Mouse (Mus musculus) G1E (cell line): ENCODE data around the gene Ppp1r35. TPM values are rescaled to one million over a fixed set of nuclear protein-coding genes. Genes with fewer than 3 reads are reported as not detected.
A peak's percentile ranks its signal among the peaks of the same experiment; 100 is the strongest.

ENCODE experiments used
- ATAC-seq: 2 replicates; pipeline ENCODE4 v1.8.0; 2016; ENCODE audit warnings: mild to moderate bottlenecking; ENCODE audit not compliant: insufficient number of reproducible peaks, poor library complexity, low FRiP score, severe bottlenecking; ENCODE audit errors: extremely low read depth
- DNase-seq: peaks from one replicate; pipeline ENCODE4 v3.0.0; 2012; ENCODE audit warnings: low spot score
- H3K27me3 ChIP-seq: 2 replicates; pipeline ENCODE4 v1.6.1; 2012; ENCODE audit warnings: mild to moderate bottlenecking, low read length, inconsistent platforms; ENCODE audit not compliant: insufficient read depth
- H3K36me3 ChIP-seq: replicated peaks from 2 replicates; pipeline ENCODE3; 2012; ENCODE audit warnings: mild to moderate bottlenecking, inconsistent platforms
- H3K4me1 ChIP-seq: 2 replicates; pipeline ENCODE4 v1.6.1; 2012; ENCODE audit warnings: low read depth, low read length, inconsistent platforms, mixed read lengths; ENCODE audit not compliant: insufficient read depth
- H3K4me3 ChIP-seq: 2 replicates; pipeline ENCODE4 v1.5.1; 2012; ENCODE audit warnings: low read depth, mild to moderate bottlenecking, inconsistent platforms, low read length, moderate library complexity, mixed read lengths
- H3K9me3 ChIP-seq: replicated peaks from 2 replicates; pipeline ENCODE4 v1.6.1; 2012; ENCODE audit warnings: inconsistent platforms
- CTCF ChIP-seq: IDR thresholded peaks from 2 replicates; pipeline ENCODE4 v1.5.1; 2012; ENCODE audit warnings: low read depth, low read length, inconsistent platforms, mixed read lengths
- GATA1 ChIP-seq: IDR thresholded peaks from 2 replicates; pipeline ENCODE4 v1.6.1; 2012; ENCODE audit warnings: borderline replicate concordance, low read length, inconsistent platforms, mixed read lengths
- GATA2 ChIP-seq: IDR thresholded peaks from 2 replicates; pipeline ENCODE4 v1.6.1; 2012; ENCODE audit warnings: low read depth, low read length, inconsistent platforms, borderline replicate concordance
- POLR2AphosphoS5 ChIP-seq: IDR thresholded peaks from 2 replicates; pipeline ENCODE4 v1.6.1; 2012; ENCODE audit warnings: low read depth, low read length, inconsistent platforms; ENCODE audit not compliant: insufficient replicate concordance
- TAL1 ChIP-seq: conservative IDR thresholded peaks from 2 replicates; pipeline ENCODE4 v1.6.1; 2012; ENCODE audit warnings: low read depth, low read length, inconsistent platforms, mixed read lengths
- polyA plus RNA-seq: library from polyadenylated mRNA; stranded (reverse); fragments of >175 nt; gene quantifications from 2 replicates; pipeline ENCODE4 v1.2.3, GENCODE M21; 2012
- total RNA-seq, 2 experiments: library from RNA; stranded (forward) in 1 of 2; stranded (reverse) in 1 of 2; fragments of 200-1000 nt in 1 of 2; fragments of >200 nt in 1 of 2; fragmentation: Nextera tagmentation in 1 of 2; gene quantifications; 2 replicates each; pipeline ENCODE4 v1.2.3; 2014 to 2017

Ppp1r35 gene
- total and polyA plus RNA-seq, 3 experiments = 35.6 to 202 (median 121) TPM

DNA sequence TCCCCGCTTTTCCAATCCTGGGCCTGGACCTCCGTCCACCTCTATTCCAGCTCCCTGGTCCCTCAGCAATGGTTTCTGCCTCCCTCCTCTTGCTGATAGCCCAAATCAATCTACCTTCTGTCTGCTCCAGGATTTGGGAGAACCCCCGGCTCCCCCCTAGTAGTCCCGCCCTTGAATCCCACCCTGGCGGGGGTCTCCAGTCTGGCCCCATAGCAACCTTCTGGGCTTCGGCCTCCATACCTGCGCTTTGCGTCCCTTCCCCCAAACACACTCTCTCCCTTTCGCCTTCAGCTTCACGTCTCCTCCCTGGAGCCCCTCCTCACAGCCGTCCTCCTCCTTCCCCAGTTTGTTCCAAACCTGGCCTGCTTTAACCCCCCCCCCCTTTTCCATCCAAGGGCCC is 38.1 kb upstream of the Ppp1r35 start:
- peak overlapping the region; percentile 75 for H3K4me3 ChIP-seq
- H3K9me3 ChIP-seq = no peaks in the 10 kb centered on the region
- TF ChIP-seq POLR2AphosphoS5 = no peak
- peaks cover 8% of the 10 kb centered on the region; the same call in 1 of the 2 replicates for H3K27me3 ChIP-seq
- no peaks in the 10 kb centered on the region for H3K36me3 ChIP-seq
- DNase-seq = no peak
- no peak for ATAC-seq
- H3K4me1 ChIP-seq = peaks cover 64% of the 10 kb centered on the region

DNA sequence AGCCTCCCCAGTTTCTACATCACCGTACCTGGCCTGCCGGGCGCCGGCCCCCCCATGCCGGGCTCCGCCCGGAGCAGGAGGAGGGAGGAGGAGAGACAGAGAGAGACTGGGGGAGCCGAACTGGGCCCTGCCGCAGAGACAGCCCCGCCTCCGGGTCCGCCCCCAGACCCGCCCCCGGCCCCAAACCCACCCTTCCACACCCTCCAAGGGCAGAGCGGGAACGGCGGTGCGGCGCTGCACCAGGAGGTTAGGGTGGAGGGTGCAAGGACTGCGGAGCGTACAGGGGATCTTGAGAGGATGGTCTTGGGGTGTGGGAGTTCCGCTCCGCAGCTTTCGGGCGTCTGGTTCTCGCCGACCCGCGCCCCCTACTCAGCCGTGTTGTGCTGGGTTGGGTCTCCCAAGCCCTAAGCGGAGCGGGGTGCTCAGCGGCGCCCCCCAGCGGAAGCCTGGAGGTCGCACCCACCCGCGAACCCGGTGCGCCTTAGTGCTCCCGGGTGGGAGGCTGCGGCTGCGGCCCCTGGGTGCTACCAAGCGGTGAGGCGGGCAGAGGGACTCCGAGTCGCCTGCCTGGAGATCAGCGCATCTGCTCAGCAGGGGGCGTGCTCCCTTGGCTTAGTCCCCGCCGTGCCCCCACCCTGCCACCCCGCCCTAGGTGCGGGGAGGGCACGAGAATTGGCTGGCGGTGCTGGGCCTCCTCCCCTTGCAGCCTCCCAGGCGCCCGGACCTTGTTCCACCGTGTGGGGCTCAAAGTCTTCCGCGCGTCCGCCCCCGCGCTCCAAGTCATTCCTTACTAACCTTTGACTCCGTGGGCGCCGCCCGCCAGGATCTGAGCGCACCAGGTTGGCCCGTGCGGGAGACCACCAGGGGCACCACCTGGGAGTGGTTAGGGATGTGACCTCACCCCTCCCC is 37.4 kb upstream of the Ppp1r35 start, which contains the start of gene Nyap1:
Gene Nyap1 (minus strand): TSS at position 585 of the 909 bp plus-strand sequence.
- Histone ChIP-seq H3K27me3 (peaks cover 5% of the 10 kb centered on the region; the same call in 1 of the 2 replicates), H3K4me3 (peak within 1 kb of the TSS; percentile 75), H3K4me1 (peaks cover 65% of the 10 kb centered on the region), H3K36me3 (no peaks in the 10 kb centered on the region), H3K9me3 (no peaks in the 10 kb centered on the region)
- peak; percentile 35; the same call in 1 of the 2 replicates for ATAC-seq
- peak; percentile 81 for DNase-seq
- TF ChIP-seq CTCF (peak; percentile 53; the same call in 1 of the 2 replicates), GATA1 (no peak), POLR2AphosphoS5 (no peak)

DNA sequence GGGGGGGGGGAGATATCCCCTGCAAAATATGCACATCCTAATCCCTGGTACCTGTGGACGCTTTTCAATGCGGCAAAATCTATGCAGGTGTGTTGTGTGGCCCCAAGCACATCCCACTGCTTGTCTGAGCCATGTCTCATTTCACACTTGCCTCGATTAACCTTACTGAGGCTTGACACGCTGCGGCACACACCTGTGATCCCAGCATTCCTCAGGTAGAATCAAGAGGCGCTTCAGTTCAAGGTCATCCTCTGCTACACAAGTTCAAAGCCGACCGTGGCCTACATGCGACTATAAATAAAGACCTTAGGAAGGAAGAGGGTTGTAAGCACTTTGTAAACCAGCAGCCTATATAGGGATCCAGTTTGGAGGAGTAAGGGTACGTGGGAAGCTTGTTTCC is 36.6 kb upstream of the Ppp1r35 start:
- peaks cover under 1% of the 10 kb centered on the region for H3K36me3 ChIP-seq
- ATAC-seq (no peak), DNase-seq (no peak)
- H3K27me3 ChIP-seq = peaks cover 5% of the 10 kb centered on the region; the same call in 1 of the 2 replicates
- H3K4me1 ChIP-seq = peaks cover 67% of the 10 kb centered on the region
- TF ChIP-seq GATA1 = no peak
- TF ChIP-seq POLR2AphosphoS5 = no peak
- no peak for TF ChIP-seq TAL1
- TF ChIP-seq GATA2 = no peak
- no peak for TF ChIP-seq CTCF
- H3K4me3 ChIP-seq = no peak overlapping the region; the same call in 1 of the 2 replicates
- no peaks in the 10 kb centered on the region for H3K9me3 ChIP-seq

DNA sequence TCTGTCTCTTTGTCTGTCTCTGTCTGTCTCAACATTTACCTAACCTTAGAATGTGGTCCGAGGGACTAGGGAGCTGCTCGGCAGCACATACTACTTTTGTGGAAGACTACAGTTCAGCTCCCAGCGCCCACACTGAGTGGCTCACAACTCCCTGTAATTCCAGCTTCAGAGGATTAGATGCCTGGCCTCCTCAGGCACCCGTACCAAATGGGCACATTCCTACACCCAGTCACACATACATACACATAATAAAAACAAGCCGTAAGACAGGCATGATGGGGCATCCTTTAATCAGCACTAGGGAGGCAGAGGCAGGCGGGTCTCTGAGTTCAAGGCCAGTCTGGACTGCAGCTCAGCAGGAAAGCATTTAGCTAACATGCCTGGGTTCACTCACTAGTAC is 35.8 kb upstream of the Ppp1r35 start:
- peaks cover 70% of the 10 kb centered on the region for H3K4me1 ChIP-seq
- no peak for ATAC-seq

DNA sequence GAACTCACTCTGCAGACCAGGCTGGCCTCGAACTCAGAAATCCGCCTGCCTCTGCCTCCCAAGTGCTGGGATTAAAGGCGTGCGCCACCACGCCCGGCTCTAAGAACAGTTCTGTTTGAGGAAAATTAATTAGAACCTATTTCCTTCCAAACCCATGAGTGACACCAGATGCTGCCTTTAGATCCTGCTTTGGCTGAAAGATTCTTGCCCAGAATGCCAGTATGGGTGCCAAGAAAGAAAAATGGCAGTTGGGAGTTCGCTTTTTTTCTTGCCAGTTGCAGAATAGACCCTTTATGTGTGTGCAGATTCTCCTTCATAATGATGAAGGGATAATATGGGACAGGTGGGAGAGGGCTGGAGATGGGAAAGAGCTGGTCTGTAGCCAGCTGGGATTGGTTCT is 34.5 kb upstream of the Ppp1r35 start:
- H3K36me3 ChIP-seq = peaks cover 19% of the 10 kb centered on the region
- no peak overlapping the region for H3K4me3 ChIP-seq
- DNase-seq (no peak), ATAC-seq (no peak)
- H3K4me1 ChIP-seq = peaks cover 69% of the 10 kb centered on the region
- H3K9me3 ChIP-seq = no peaks in the 10 kb centered on the region
- TF ChIP-seq GATA1 (no peak), TAL1 (no peak)
- no peaks in the 10 kb centered on the region for H3K27me3 ChIP-seq

More for the DNA sequence above, 35.8 kb upstream of the Ppp1r35 start:
- TF ChIP-seq CTCF (no peak), GATA1 (no peak), POLR2AphosphoS5 (no peak), GATA2 (no peak), TAL1 (no peak)
- H3K36me3 ChIP-seq = peaks cover 8% of the 10 kb centered on the region
- no peaks in the 10 kb centered on the region for H3K9me3 ChIP-seq
- peaks cover 2% of the 10 kb centered on the region; the same call in 1 of the 2 replicates for H3K27me3 ChIP-seq
- H3K4me3 ChIP-seq = no peak overlapping the region
- DNase-seq = no peak

DNA sequence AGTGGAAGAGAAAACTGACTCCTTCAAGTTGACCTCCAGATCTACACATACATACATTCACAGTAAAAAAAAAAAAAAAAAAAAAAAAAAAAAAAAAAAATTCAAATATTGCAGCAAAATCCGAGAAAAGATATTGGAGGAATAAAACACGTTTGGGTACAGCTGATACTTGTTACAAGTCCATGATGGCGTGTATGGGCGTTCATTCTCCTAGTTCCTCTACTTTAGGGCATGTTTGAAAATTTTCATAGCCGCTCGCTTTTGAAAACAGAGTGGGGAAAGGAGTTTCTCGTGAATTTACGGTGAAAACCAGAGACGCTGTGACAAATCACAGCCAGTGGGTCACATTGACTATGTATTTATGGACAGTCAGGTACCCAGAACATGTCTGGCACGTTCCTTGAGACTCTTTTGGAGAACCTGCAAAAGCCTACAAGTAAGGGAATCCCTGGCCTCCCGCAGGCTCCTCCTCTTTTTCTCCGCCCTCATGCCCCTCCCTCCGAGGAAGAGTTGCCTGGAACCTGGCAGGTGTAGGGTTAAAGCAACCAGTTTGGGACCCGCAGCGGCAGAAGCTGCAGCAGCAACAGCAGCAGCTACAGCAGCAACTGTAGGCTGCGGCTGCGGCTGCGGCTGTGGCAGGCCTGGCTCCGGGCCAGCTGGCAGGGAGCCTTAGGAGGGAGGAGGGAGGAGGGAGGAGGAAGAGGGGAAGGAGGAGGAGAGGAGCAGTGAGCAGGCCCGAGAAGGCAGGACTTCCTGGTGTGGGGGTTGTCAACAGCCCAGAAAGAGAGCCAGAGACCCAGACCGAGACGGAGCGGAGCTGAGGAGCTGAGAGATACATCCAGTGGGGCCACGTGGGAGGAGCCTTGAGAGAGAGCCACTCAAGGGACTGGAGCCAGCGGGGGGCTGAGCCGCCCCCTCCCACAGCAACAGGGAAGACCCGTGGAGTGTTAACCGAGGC is 33.2 kb upstream of the Ppp1r35 start, which contains the start of gene Tsc22d4:
Gene Tsc22d4 (plus strand): TSS at position 517 of the 958 bp plus-strand sequence.
- H3K27me3 ChIP-seq = no peaks in the 10 kb centered on the region
- no peak for TF ChIP-seq TAL1
- TF ChIP-seq GATA1 = no peak
- TF ChIP-seq GATA2 = no peak
- TF ChIP-seq CTCF = no peak
- no peak for TF ChIP-seq POLR2AphosphoS5
- peak; percentile 70 for ATAC-seq
- no peaks in the 10 kb centered on the region for H3K9me3 ChIP-seq
- H3K4me3 ChIP-seq = peak within 1 kb of the TSS; percentile 88
- peaks cover 29% of the 10 kb centered on the region for H3K36me3 ChIP-seq
- H3K4me1 ChIP-seq = peaks cover 66% of the 10 kb centered on the region
- peak; percentile 86 for DNase-seq
